Mouse (Mus musculus) kidney, adult 8-10 months (tissue): ENCODE results near the gene Mier1.
A peak's percentile ranks its signal among the peaks of the same experiment; 100 is the strongest.
"Not testable (repeated sequence)": the region's sequence is repeated elsewhere in the genome, so short reads cannot be mapped to it uniquely, and the experiment has no call there.

Source experiments
- DNase-seq, 2 experiments: peaks; one replicate each; pipeline ENCODE4 v3.0.0; 2022

The Mier1 gene

GRCm38 (mm10) chr4:103114184-103115111 is at the start of gene Mier1, which contains the start of gene Wdr78:
Gene Mier1, plus strand, starts transcription at chr4:103114390.
Gene Wdr78, minus strand, starts transcription at chr4:103114555.
- peak; percentile 95 to 97 for DNase-seq

- DNase-seq = no peak
Measured at GRCm38 (mm10) chr4:103064421-103064820, 49.8 kb upstream of the Mier1 start.

- no peak for DNase-seq
Measured at GRCm38 (mm10) chr4:103064976-103065375, 49.2 kb upstream of the Mier1 start.

GRCm38 (mm10) chr4:103067906-103068655 is 46.1 kb upstream of the Mier1 start:
- DNase-seq = no peak

- DNase-seq = no peak
Measured at GRCm38 (mm10) chr4:103070631-103071030, 43.6 kb upstream of the Mier1 start.

GRCm38 (mm10) chr4:103085237-103085636 is 29.0 kb upstream of the Mier1 start:
- no peak for DNase-seq

GRCm38 (mm10) chr4:103095921-103096320 is 18.3 kb upstream of the Mier1 start:
- DNase-seq = no peak

- no peak for DNase-seq
Measured at GRCm38 (mm10) chr4:103098532-103098931, 15.7 kb upstream of the Mier1 start.

GRCm38 (mm10) chr4:103112651-103113050 is 1.5 kb upstream of the Mier1 start:
- DNase-seq = no peak

GRCm38 (mm10) chr4:103113402-103113801 is 788 bp upstream of the Mier1 start:
- no peak for DNase-seq

GRCm38 (mm10) chr4:103118888-103119228 is 4.7 kb downstream of the Mier1 start:
- no peak for DNase-seq

GRCm38 (mm10) chr4:103119229-103120027 is 5.2 kb downstream of the Mier1 start:
- DNase-seq = peak; percentile 79

GRCm38 (mm10) chr4:103120028-103120384 is 5.8 kb downstream of the Mier1 start:
- no peak for DNase-seq

- no peak for DNase-seq
Measured at GRCm38 (mm10) chr4:103120395-103120794, 6.2 kb downstream of the Mier1 start.

GRCm38 (mm10) chr4:103120874-103121389 is 6.7 kb downstream of the Mier1 start:
- DNase-seq = no peak

GRCm38 (mm10) chr4:103123086-103123485 is 8.9 kb downstream of the Mier1 start:
- no peak for DNase-seq

GRCm38 (mm10) chr4:103123606-103124005 is 9.4 kb downstream of the Mier1 start:
- DNase-seq = no peak

- DNase-seq = no peak
Measured at GRCm38 (mm10) chr4:103126533-103126932, 12.3 kb downstream of the Mier1 start.

- no peak for DNase-seq
Measured at GRCm38 (mm10) chr4:103136946-103137345, 22.8 kb downstream of the Mier1 start.

GRCm38 (mm10) chr4:103146339-103146738 is 32.1 kb downstream of the Mier1 start:
- DNase-seq = peak; percentile 40 to 82

- DNase-seq = no peak
Measured at GRCm38 (mm10) chr4:103151946-103152345, 37.8 kb downstream of the Mier1 start.

- DNase-seq = no peak
Measured at GRCm38 (mm10) chr4:103158781-103159180, 44.6 kb downstream of the Mier1 start.

- DNase-seq = not testable (repeated sequence)
Measured at GRCm38 (mm10) chr4:103166198-103166597, 52.0 kb downstream of the Mier1 start.
